Mouse (Mus musculus) gonadal fat pad, adult 2 months (tissue): ENCODE data around the gene Tnfsfm13. TPM values are rescaled to one million over a fixed set of nuclear protein-coding genes. Genes with fewer than 3 reads are reported as not detected.

ENCODE experiments used
- DNase-seq: peaks from one replicate; pipeline ENCODE4 v3.0.0-alpha.2; 2012; ENCODE audit warnings: low read depth
- polyA plus RNA-seq: library from polyadenylated mRNA; depleted of rRNA; stranded (reverse); fragments of >200 nt; gene quantifications from 2 replicates; pipeline ENCODE4 v1.2.3, GENCODE M21; 2012

Gene Tnfsfm13
- polyA plus RNA-seq, 1 experiment: 4.2 TPM

- DNase-seq: no peak
Observed at GRCm38 (mm10) chr11:69681314-69682208, 14.3 kb downstream of the Tnfsfm13 start, which contains the start of gene Senp3. Gene Senp3, minus strand, starts transcription at chr11:69682084.

DNA sequence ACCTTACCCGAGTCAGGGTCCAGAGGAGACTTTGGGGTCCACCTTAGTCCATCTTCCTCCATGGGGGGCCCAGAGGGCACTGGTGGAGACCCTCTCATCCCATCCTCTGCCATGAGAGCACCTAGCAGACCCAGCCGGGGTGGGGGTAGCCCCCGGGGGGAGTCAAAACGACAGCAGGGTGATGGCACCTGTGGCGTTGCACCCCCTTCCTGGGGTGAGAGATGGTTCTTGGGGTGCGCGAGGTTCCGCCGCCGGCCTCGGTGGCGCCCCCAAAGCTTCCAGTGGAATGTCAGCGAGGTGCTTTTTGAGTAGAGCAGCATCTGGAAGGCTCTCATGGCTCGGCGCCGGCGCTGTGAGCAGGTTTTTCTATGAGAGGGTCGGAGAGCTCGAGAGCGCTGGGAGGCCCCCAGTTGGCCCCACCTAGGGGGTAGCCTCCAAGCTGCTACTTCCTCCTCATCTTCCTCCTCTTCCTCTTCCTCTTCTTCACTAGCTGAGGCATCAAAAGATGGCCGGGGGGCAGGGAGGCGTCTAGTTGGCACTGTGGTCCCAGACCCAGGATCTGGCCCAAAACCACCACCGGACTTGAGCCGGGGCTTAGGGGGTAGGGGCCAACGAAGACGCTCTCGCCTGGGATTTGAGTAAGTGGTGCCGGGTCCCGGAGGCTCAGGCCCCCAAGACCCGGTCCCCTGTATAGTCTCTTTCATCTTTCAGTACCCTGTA, 15.6 kb downstream of the Tnfsfm13 start:
- no peak for DNase-seq

DNA sequence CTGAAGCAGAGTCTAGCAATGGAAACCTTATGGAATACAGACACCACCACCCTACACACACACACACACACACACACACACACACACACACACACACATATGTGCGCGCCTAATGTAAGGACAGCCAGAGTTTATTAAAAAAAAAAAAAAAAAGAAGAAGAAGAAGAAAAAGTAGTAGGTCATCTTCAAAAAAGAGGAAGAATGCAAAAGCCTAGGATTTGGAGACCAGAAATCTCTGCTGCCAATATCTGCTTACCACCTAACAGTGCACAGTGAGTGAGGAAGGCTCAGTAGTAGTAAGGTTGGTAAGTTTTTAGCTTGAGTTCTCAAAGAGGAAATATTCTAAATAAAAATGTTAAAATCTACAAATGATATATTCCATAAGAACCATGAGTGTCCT, 16.8 kb downstream of the Tnfsfm13 start:
- no peak for DNase-seq

DNA sequence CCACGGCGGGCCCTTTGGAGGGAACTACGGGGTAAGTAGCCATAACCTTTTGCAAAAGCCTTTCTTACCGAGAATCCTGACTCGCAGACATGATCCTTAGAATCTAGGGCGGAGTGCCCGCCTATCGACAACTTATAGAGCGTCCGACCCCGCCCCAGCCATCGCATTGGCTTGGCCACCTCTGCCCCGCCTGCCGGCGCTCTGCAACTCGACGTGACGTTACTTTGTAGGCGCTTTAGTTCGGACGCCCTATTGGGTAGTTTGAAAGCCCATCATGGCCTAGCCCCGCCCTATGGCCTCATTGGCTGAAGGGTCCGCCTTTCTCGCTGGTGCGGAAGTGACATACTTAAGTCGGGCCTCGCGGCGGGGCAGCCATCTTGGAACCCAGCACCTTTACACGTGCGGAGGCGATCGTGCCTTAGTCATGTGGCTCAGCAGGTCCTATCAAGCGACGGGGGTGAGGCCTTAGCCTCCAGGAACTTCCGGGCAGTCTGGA, 23.6 kb downstream of the Tnfsfm13 start, which contains the start of gene Eif4a1:
Eif4a1 (minus strand) TSS at position 213 of the 496 bp plus-strand sequence.
- no peak for DNase-seq

DNA sequence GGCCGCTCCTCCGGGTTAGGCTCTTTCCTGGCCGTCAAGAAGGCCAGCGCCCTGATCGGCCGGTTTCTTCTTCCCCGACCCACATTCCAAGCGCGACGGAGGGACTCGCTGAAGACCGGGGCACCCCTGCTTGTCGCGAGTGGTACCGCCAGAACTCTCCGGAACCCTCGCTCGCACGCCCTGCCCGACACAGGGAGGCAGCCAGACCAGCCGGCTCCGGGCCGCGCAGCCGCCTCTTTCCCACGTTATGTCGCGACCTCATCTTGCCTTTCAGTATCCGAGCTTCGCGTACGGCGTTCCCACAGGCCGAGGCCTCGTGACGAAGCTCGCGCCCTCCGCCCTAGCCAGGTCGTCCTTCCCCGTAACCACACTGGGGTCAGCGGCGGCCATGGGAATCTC, 24.2 kb downstream of the Tnfsfm13 start:
- no peak for DNase-seq

- no peak for DNase-seq
Observed at GRCm38 (mm10) chr11:69670786-69671725, 24.8 kb downstream of the Tnfsfm13 start.

DNA sequence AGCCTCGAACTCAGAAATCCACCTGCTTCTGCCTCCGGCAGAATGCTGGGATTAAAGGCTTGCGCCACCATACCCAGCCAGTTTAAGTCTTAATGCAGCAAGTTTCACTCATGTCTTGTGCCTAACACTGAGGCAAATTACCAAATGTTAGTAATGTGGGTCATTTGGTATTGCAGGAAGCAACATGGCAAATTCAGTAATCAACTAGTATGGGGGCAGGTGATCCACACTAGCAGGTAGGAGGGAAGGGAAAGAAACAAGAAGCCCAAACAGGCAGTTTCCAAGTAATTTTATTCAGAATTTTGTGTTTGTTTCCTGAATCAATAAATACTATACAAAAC, 29.3 kb downstream of the Tnfsfm13 start:
- no peak for DNase-seq

DNA sequence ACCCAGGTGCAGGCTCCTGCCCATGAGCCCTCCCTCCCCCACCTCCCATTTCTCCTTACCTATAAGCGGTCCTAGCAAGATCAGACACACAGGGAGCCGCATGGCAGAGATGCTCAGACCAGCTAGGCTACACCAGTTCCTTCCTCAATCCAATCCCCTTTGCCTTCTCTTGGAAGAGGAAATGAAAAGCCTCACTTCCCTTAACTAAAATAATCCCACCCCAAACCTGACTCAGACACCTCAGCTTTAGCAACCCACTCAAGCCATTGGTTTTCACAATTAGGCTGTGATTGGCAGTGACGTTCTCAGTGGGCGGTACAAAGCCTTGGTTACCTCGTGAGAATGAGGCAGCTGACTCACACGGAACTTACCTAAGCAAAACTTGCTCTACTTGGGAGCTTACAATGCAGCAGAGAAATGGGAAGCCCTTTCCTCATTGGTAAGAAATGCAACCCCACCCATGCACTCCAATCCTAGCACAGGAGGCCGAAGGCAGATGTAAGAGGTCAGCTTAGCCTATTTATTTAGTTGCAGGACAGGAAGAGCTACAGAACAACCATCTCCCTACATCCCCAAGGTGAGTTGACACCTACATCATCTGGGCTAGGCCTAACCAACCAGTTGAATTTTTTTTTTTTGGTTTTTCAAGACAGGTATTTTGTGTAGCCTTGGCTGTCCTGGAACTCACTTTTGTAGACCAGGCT, 29.8 kb downstream of the Tnfsfm13 start, which contains the start of gene Cd68:
Cd68 (minus strand) TSS at position 193 of the 704 bp plus-strand sequence.
- no peak for DNase-seq

- DNase-seq: no peak
Observed at GRCm38 (mm10) chr11:69665457-69665960, 30.4 kb downstream of the Tnfsfm13 start.

GRCm38 (mm10) chr11:69664841-69665240, 31.1 kb downstream of the Tnfsfm13 start:
- no peak for DNase-seq

- no peak for DNase-seq
Observed at GRCm38 (mm10) chr11:69663795-69664194, 32.1 kb downstream of the Tnfsfm13 start.

- DNase-seq: no peak
Observed at GRCm38 (mm10) chr11:69662967-69663671, 32.8 kb downstream of the Tnfsfm13 start.

DNA sequence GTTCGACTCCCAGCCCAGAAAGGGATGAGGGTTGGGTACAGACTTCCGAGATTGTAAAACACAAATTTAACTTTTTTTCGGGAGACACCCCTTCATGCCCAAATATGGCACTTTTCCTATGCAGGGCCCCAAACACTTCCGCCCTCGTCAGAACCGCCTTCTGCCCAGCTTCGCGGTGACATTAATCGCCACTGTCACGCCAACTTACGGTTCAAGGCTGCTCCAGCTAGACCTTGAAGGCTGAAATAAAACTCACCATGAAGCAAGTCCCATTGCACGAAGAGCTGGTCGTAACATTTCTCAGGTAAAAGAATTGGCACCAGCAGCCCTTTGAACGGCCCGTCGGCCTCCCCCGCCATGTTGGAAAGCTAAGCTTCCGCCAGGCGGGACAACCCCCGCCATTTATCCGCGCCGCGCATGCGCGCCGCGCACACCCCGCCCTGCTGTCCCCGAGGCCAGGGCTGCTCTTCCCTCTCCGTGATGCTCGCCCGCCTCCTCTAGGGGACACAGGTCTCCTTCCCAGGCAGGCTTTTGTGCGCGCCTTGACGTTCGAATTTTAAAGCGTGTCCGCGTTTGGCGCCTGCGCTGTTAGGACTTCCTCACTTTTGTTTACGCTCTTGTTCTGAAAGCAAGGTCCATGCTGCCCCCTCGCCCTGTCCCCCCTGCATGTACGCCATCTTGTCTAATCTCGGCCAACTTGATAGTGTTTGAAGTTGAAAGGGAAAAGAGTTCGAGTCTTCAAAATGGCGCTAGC, 33.5 kb downstream of the Tnfsfm13 start, which contains the start of gene Mpdu1:
Mpdu1 (minus strand) TSS at position 430 of the 754 bp plus-strand sequence.
- DNase-seq: no peak

DNA sequence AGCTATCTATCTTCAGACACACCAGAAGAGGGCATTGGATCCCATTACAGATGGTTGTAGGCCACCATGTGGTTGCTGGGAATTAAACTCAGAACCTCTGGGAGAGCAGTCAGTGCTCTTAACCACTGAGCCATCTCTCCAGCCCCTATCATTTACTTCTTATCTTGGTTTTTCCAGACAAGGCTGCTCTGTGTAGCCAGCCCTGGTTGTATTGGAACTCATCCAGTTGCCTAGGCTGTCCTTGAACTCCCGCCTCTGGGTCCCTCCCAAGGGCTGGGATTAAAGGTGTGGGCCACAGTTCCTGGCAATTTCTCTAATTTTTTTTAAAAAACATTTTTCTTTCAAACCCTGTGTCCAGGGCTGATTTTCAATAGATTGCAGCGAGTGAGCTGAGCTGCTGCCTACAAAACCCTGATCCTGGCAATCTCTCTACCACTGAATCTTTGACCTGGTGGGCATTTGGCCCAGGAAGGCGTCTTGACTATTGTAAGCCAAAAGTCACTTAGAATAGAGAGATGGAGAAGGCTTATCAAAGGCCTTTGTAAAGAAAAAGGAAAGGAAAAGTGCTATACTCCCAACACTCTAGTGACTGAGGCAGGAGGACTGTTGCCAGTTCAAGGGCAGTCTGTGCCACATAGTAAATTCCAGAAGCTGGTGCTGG, 34.5 kb downstream of the Tnfsfm13 start:
- no peak for DNase-seq

DNA sequence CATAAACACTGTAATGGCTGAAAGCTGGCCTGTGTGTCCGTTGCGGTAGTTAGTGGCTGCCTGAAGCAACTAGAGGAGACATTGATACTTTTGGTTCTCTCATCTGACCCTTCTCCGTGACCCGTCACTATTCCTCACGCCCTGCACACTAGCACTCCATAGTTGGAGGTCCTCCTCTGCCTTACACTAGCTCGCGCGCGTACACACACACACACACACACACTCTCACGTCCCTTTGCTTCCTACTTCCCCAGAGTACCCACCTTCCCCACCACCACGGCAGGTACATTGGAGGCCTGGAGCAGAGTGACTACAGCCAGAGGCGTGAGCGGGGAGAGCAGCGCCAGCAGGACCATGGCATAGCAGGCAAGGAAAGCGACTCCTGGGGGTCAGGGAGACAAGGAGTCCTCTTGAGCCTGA, 38.4 kb downstream of the Tnfsfm13 start:
- no peak for DNase-seq

DNA sequence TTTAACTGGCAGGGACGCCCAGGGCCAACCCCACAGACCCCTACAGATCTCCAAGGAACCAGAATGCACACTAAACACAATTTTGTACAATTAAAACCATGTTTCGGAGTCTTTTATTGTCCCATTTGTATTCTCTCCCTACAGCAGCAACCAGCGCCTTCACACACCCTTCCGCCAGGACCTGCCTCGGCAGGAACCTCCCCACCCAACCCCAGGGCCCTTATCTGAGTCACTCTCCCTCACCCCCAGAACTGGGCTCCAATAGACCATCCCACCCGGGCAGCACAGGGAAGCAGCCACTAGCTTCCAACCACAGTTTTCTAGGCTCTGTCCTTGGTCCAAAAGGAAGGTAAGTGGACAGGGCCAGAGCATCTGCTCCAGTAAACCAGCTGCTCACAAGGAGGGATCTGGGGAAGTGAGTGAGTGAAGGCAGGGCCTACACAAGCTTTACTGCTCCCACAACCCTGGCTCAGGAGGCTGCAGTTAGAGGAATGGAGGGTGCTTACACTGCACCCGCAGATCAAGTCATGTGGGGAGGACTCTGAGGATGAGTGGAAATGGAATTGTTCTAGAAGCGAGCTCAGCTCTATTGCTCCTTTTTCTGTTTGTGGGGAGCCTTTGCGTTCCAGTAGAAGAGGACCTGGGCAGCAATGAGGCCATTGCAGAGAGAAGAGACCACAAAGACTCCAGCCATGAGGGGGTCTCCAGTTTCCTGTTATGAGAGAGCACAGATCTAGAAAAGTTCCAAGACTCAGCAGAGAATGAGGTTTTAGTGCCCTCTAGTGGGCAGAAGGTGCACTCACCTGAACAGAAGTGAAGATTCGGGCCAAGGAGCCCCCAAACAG, 39.1 kb downstream of the Tnfsfm13 start:
- DNase-seq: no peak

DNA sequence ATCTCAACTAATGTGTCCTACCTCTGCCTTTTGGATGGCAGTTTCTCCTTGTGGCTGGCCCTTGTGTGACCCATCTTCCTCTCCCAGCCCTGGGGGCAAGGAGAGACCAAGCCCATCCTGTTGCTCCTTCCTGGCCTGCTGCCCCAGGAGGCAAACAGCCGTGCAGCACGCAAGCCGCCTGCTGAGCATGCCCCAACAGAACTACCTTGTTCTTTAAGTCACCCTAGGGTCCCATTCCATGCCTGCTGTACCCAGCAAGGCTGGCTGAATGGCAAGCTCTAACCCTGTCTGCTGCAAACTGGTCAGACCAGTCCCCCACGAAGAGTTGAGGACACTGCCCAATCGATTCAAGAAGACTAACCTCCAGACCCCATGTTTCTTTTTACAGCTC, 39.8 kb downstream of the Tnfsfm13 start:
- no peak for DNase-seq
